Mouse (Mus musculus) WW6 (cell line): ENCODE data around the gene Vti1b.
"Not testable (repeated sequence)": the region's sequence is repeated elsewhere in the genome, so short reads cannot be mapped to it uniquely, and the experiment has no call there.

Experiments used
- DNase-seq: peaks from one replicate; pipeline ENCODE4 v3.0.0-alpha.2; 2013; ENCODE audit warnings: low read depth, low spot score

Vti1b gene

GRCm38 (mm10) chr12:79172019-79172941 lies at the start of gene Vti1b:
Gene Vti1b (minus strand): TSS chr12:79172667.
- peak; percentile 69 for DNase-seq

GRCm38 (mm10) chr12:79217511-79217910 lies 45.0 kb upstream of the Vti1b start:
- no peak for DNase-seq

GRCm38 (mm10) chr12:79211447-79211846 lies 39.0 kb upstream of the Vti1b start:
- no peak for DNase-seq

DNA sequence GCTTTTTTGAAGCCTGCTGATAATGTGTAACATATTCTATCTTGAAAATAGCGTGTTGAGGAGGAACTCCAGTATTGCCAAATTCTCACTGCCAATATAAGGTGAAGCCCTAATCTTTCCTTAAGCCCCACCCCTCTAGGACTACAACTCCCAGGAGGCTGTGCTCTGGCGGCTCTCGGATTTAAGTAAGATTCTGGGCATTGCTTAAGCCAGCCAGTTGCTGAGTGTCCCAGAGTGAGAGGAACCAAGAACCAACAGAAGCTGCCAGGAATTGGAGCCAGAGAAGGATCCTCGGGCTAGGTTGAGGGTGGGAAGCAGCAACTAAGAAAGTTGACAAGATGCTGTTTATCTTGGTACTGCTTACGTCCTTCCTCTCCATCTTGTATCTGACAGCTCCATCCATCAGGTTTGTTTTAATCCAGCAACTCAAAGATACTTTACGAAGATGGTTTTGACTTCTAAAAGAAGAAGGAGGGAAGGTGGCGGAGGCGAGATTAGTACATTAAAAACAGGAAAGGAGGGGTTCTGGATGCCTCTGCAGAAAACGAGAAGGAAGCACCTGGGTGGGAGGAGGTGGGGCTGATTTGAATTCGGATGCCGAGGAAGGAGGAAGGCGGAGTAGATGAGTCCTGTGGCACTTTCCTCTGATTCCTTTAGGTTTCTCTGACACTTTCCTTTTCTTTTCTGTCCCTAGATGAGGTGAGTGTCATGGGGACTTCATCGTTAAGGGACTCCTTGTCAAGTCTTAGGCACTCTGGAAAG lies 36.4 kb upstream of the Vti1b start, which contains the start of gene Rdh12:
Rdh12 (plus strand) TSS at position 212 of the 762 bp plus-strand sequence.
- DNase-seq: no peak

GRCm38 (mm10) chr12:79201882-79202281 lies 29.4 kb upstream of the Vti1b start:
- no peak for DNase-seq

GRCm38 (mm10) chr12:79197105-79197504 lies 24.6 kb upstream of the Vti1b start:
- no peak for DNase-seq

- no peak for DNase-seq
These were observed 21.0 kb upstream of the Vti1b start for GRCm38 (mm10) chr12:79193441-79193840.

GRCm38 (mm10) chr12:79192193-79192592 lies 19.7 kb upstream of the Vti1b start, which contains the start of gene Rdh11:
Gene Rdh11 (minus strand): TSS chr12:79192293.
- no peak for DNase-seq

GRCm38 (mm10) chr12:79191701-79192100 lies 19.2 kb upstream of the Vti1b start:
- DNase-seq: peak; percentile 56

DNA sequence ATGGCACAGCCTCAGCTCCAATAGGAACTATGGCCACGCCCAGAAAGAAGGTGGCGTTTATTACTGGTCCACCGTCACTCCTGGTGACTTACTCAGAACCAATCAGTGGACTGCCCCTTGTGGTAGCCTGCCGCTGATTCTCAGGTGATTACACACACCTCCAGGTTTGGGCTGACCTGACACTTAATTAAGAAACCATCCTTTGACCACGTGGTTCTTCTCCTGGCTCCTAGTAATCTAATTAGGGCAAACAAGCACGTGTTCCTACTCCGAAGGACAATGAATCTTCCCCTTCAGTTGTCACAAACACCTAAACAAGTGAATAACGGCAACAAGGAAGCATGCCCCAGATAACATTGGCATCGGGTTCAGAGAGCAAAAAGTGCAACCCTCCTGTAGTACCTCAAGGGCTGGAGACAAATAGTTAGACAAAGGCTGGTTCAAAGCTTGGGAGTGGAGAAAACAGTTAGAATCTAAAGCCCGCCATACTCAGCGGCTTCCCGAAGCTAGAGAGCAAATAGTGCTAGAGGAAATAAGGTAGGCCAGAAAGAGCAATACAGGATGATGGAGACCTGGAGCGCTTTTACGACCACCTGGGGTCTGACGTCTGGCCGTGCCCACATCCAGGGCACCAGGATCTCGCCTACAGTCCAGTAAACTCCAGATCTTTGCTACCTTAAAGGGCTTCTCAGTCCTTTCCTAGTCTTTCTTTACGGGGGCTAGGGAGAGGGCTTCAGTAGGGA lies 18.6 kb upstream of the Vti1b start:
- no peak for DNase-seq

DNA sequence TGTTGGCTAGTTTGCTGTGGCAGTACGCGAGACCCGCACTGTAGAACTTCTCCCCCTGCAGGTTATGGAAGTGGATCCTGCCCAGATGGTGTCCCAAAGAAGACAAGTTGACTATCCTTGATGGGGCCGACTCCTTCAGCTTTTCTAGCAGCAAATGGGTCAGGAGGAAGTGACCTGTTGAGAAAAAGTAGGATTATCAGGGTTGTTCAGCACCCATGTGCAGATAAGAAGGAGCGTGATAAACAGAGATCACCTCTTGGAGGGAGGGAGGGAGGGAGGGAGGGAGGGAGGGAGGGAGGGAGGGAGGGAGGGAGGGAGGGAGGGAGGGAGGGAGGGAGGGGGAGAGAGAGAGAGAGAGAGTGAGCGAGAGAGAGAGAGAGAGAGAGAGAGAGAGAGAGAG lies 12.7 kb upstream of the Vti1b start:
- DNase-seq: not testable (repeated sequence)

DNA sequence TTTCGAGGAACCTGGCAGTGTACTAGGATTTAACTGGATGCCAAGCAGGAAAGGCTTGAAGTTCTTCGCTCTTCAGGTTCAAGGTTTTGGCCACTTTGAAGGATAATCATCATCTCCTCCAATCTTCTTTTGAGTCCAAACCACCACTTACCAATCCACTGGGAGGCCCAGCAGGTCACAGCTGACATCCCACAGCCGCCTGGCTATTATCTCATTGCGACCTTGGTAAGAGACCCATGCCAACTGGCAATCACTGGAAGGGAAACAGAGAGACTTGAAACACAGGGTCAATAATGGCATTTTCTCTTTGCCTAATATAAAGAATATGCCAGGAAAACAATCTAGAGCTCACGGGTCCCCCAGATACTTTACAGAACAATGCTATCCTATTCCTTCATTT lies 3.5 kb upstream of the Vti1b start:
- no peak for DNase-seq

DNA sequence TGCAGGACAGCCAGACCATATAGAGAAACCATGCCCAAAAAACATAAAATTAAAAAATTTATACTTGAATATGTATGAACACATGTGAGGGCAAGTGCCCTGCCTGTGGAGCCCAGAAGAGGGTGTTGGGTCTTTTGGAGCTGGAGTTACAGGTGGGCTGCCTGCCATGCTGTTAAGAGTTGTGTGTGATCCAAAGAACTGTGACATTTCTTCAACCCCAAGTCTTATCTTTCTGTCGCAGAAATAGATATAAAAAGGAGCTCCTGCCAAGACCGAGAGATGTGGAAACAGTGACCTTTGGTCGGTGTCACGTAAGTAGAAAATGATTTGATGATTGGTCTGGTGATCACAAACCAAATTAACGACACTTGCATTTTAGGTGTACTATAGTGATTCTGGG lies 1.3 kb upstream of the Vti1b start:
- no peak for DNase-seq

DNA sequence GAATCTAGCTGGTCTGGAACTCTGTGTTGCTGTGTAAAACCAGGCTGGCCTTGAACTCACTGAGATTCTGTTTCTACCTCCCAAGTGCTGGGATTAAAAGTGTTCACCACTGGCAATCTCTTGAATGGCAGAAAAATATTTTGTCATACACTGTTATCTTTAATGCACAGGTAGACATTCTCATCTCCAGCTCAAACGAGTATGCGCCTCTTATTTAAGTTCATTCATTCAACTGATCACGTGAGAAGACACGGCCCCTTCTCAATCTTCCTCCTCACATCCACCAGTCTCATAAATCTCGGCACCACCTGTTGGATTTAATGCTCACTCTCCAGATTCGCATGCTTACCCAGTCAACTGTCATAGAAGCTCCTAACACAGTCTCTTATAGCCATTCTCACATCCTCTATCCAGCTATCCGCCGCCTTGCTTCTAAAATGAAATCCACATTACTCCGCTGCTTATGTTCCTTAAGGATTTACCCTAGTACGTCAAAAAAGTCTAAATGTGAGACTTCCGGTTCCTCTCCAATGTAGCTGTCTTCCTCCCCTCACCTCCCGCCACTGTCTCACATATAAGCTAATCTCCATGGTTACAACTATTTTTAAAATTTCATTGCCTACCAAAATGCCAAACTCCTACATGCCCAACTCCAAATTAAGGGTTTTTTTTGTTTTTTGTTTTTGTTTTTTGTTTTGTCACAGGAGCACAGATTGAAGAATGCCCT lies 1.0 kb downstream of the Vti1b start:
- no peak for DNase-seq

- no peak for DNase-seq
These were observed 2.0 kb downstream of the Vti1b start for GRCm38 (mm10) chr12:79170421-79170820.

DNA sequence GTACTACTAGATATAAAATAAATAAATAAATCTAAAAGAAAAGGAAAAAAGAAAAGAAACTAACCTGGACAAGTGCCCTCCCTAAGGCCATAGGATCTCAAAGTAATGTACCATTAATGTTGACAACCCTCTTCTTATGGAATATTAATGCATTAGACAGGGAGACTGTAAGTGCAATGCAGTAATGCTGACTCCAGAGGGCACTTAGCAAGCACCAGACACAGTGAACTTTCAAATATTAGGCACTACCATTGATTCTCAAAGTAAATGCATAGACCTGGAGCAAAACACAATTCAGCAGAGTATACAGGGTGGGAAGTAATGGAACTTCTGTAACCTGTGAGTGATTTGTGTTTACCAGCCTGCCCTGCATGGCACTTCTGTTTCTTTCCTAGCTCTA lies 3.3 kb downstream of the Vti1b start:
- DNase-seq: no peak

DNA sequence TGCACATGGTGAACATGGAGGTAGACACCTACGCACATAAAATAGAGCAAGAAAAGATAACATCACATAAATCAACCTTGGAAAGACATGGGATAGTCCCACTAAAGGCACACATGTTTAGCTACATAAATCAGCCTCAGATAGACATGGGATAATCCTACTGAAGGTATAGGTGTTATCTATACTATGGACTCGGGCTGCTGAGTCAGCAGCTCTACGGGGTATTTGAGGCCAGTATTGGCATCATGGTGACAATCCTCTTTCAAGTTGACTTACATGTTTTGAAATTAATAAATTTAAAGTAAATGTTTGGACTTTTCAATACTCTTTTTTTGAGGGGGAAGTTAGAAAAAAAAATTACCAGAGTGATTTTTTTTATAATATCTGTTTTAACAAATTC lies 9.6 kb downstream of the Vti1b start:
- no peak for DNase-seq

DNA sequence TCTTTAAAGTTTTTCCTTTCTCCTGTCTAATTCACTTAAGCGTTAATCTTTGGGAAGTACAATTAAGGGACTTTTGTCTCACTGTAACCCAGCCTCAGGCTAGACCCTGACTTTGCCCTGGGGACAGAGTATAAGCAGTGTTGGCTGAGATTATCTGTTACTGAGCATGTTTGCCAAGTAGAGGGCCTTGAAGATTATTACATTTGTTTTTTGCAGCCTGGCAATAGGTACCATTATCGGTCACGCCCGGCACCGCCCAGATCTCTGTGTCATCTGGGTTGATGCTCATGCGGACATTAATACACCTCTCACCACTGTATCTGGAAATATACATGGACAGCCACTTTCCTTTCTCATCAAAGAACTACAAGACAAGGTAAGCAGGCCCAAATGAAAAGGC lies 22.8 kb downstream of the Vti1b start:
- DNase-seq: no peak

- DNase-seq: no peak
These were observed 31.1 kb downstream of the Vti1b start for GRCm38 (mm10) chr12:79141384-79141783.

DNA sequence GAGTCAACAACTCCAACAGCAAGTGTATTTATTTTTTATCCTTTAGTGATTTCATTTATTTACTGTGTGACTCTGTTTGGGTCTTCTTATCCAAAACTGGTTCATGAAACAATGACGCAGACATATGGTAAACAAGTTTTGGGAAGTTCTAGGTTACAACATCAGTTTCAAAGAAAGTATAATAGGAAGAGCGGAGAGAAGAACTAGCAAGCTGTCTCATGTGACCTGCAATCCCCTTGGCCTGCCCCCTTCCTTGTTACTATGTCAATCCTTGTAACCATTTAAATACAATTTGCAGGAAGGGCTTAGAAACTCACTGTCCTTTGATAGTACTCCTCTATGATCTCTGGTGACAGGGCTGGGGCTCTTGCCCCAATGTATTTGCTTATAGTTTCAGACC lies 31.7 kb downstream of the Vti1b start:
- DNase-seq: no peak

DNA sequence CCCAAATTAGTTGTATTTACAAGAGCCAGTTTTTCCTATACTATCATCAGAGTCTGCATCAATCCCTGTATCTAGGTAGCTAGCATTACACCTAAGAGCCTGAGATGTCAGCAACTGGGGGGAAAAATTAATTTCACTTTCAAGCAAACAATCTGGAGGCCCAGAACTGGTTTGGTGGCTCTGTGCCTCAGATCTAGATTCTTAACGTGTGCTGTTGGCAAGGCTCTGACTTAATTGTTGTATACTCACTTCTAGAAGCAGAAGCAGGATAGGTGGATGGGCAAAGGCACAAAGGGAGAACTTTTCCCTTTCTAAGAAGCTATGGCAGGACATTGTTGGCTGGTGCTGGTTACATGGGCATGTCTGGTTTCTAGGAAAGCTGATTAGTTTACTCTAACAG lies 33.0 kb downstream of the Vti1b start:
- no peak for DNase-seq
